Mouse (Mus musculus): ENCODE results near the gene App. TPM values are rescaled to one million over a fixed set of nuclear protein-coding genes. Genes with fewer than 3 reads are reported as not detected.

App gene
- 1,000 to 10,000 TPM; 1,293 to 1,298 TPM for total RNA-seq (2021)
- long read RNA-seq, experiment 1, full-length matches to known transcripts, result 848 of 1,032 reads
- long read RNA-seq, experiment 1, partial matches to known transcripts, result 125 of 1,032 reads
- long read RNA-seq, experiment 1, other reads (novel, unspliced or antisense), result 59 of 1,032 reads
- long read RNA-seq, experiment 2, full-length matches to known transcripts, result 740 of 899 reads
- long read RNA-seq, experiment 2, partial matches to known transcripts, result 122 of 899 reads
- long read RNA-seq, experiment 2, other reads (novel, unspliced or antisense), result 37 of 899 reads

- intact Hi-C loops (cut with DNase I), result loop anchor here (2.0 to 5.0 kb wide), 4 partner anchors 86 to 504 kb away; no protein-coding TSS in a partner anchor
- DNase-seq (ENCODE audit: low spot score in 2 of 2), result peak; percentile 90 to 92
Measured at GRCm38 (mm10) chr16:85173373-85174081, at the start of gene App. Gene App, minus strand, starts transcription at chr16:85173766.

- intact Hi-C loops (cut with DNase I), result no loop called here
- peak; percentile 35 to 62 for DNase-seq (ENCODE audit: low spot score in 2 of 2)
Measured at GRCm38 (mm10) chr16:85215846-85216245, 42.3 kb upstream of the App start.

- no peak for DNase-seq (ENCODE audit: low spot score in 2 of 2)
- intact Hi-C loops (cut with DNase I), result no loop called here
Measured at GRCm38 (mm10) chr16:85215173-85215572, 41.6 kb upstream of the App start.

GRCm38 (mm10) chr16:85195622-85196021 is 22.1 kb upstream of the App start:
- intact Hi-C loops (cut with DNase I), result no loop called here
- DNase-seq (ENCODE audit: low spot score in 2 of 2), result no peak

- no peak for DNase-seq (ENCODE audit: low spot score in 2 of 2)
- intact Hi-C loops (cut with DNase I), result no loop called here
Measured at GRCm38 (mm10) chr16:85195167-85195566, 21.6 kb upstream of the App start.

GRCm38 (mm10) chr16:85181502-85181901 is 7.9 kb upstream of the App start:
- DNase-seq (ENCODE audit: low spot score in 2 of 2), result no peak

GRCm38 (mm10) chr16:85180710-85181109 is 7.1 kb upstream of the App start:
- intact Hi-C loops (cut with DNase I), result no loop called here
- no peak for DNase-seq (ENCODE audit: low spot score in 2 of 2)

More at GRCm38 (mm10) chr16:85181502-85181901, 7.9 kb upstream of the App start:
- intact Hi-C loops (cut with DNase I), result no loop called here

GRCm38 (mm10) chr16:85176666-85177065 is 3.1 kb upstream of the App start:
- intact Hi-C loops (cut with DNase I), result no loop called here
- DNase-seq (ENCODE audit: low spot score in 2 of 2), result no peak

GRCm38 (mm10) chr16:85172571-85173372 is 794 bp downstream of the App start:
- intact Hi-C loops (cut with DNase I), result loop anchor here (2.0 to 5.0 kb wide), 4 partner anchors 85 to 505 kb away; no protein-coding TSS in a partner anchor
- DNase-seq (ENCODE audit: low spot score in 2 of 2), result peak; percentile 43 to 47

- peak; percentile 67 to 73 for DNase-seq (ENCODE audit: low spot score in 2 of 2)
- intact Hi-C loops (cut with DNase I), result loop anchor here (2.0 to 5.0 kb wide), 4 partner anchors 85 to 505 kb away; no protein-coding TSS in a partner anchor
Measured at GRCm38 (mm10) chr16:85171976-85172570, 1.5 kb downstream of the App start.

- intact Hi-C loops (cut with DNase I), result loop anchor here (5.0 kb wide), 3 partner anchors 84 to 506 kb away; no protein-coding TSS in a partner anchor
- DNase-seq (ENCODE audit: low spot score in 2 of 2), result no peak
Measured at GRCm38 (mm10) chr16:85170826-85171510, 2.6 kb downstream of the App start.

GRCm38 (mm10) chr16:85168821-85169220 is 4.7 kb downstream of the App start:
- intact Hi-C loops (cut with DNase I), result no loop called here
- DNase-seq (ENCODE audit: low spot score in 2 of 2), result no peak

GRCm38 (mm10) chr16:85166205-85166604 is 7.4 kb downstream of the App start:
- intact Hi-C loops (cut with DNase I), result no loop called here
- no peak for DNase-seq (ENCODE audit: low spot score in 2 of 2)

GRCm38 (mm10) chr16:85165631-85166030 is 7.9 kb downstream of the App start:
- intact Hi-C loops (cut with DNase I), result no loop called here
- no peak for DNase-seq (ENCODE audit: low spot score in 2 of 2)

GRCm38 (mm10) chr16:85165177-85165576 is 8.4 kb downstream of the App start:
- intact Hi-C loops (cut with DNase I), result no loop called here

GRCm38 (mm10) chr16:85162779-85163178 is 10.8 kb downstream of the App start:
- no peak for DNase-seq (ENCODE audit: low spot score in 2 of 2)
- intact Hi-C loops (cut with DNase I), result no loop called here

More at GRCm38 (mm10) chr16:85165177-85165576, 8.4 kb downstream of the App start:
- no peak for DNase-seq (ENCODE audit: low spot score in 2 of 2)

- intact Hi-C loops (cut with DNase I), result no loop called here
- DNase-seq (ENCODE audit: low spot score in 2 of 2), result no peak
Measured at GRCm38 (mm10) chr16:85160140-85160539, 13.4 kb downstream of the App start.

- DNase-seq (ENCODE audit: low spot score in 2 of 2), result no peak
- intact Hi-C loops (cut with DNase I), result no loop called here
Measured at GRCm38 (mm10) chr16:85157796-85158546, 15.6 kb downstream of the App start.
